Mouse (Mus musculus): ENCODE results near the gene Abcc3.

Abcc3 gene

GRCm38 (mm10) chr11:94392672-94393109, at the start of gene Abcc3:
Gene Abcc3, minus strand, starts transcription at chr11:94392997.
- DNase-seq (ENCODE audit: low spot score): peak; percentile 27

GRCm38 (mm10) chr11:94441752-94442151, 49.0 kb upstream of the Abcc3 start:
- no peak for DNase-seq (ENCODE audit: low spot score)

GRCm38 (mm10) chr11:94441122-94441521, 48.3 kb upstream of the Abcc3 start:
- DNase-seq (ENCODE audit: low spot score): peak; percentile 46

GRCm38 (mm10) chr11:94440421-94440820, 47.6 kb upstream of the Abcc3 start:
- DNase-seq (ENCODE audit: low spot score): no peak

GRCm38 (mm10) chr11:94429011-94429651, 36.3 kb upstream of the Abcc3 start:
- DNase-seq (ENCODE audit: low spot score): peak; percentile 68

- DNase-seq (ENCODE audit: low spot score): peak; percentile 40
Measured at GRCm38 (mm10) chr11:94428091-94428835, 35.5 kb upstream of the Abcc3 start.

GRCm38 (mm10) chr11:94425656-94426055, 32.9 kb upstream of the Abcc3 start:
- no peak for DNase-seq (ENCODE audit: low spot score)

- DNase-seq (ENCODE audit: low spot score): no peak
Measured at GRCm38 (mm10) chr11:94425215-94425614, 32.4 kb upstream of the Abcc3 start.

- DNase-seq (ENCODE audit: low spot score): no peak
Measured at GRCm38 (mm10) chr11:94424380-94424779, 31.6 kb upstream of the Abcc3 start.

GRCm38 (mm10) chr11:94423855-94424254, 31.1 kb upstream of the Abcc3 start:
- DNase-seq (ENCODE audit: low spot score): no peak

GRCm38 (mm10) chr11:94420991-94421390, 28.2 kb upstream of the Abcc3 start:
- no peak for DNase-seq (ENCODE audit: low spot score)

- DNase-seq (ENCODE audit: low spot score): peak; percentile 55
Measured at GRCm38 (mm10) chr11:94420325-94420724, 27.5 kb upstream of the Abcc3 start.

- DNase-seq (ENCODE audit: low spot score): no peak
Measured at GRCm38 (mm10) chr11:94419004-94419727, 26.4 kb upstream of the Abcc3 start.

GRCm38 (mm10) chr11:94414042-94414441, 21.2 kb upstream of the Abcc3 start:
- no peak for DNase-seq (ENCODE audit: low spot score)

GRCm38 (mm10) chr11:94413516-94413915, 20.7 kb upstream of the Abcc3 start:
- no peak for DNase-seq (ENCODE audit: low spot score)

GRCm38 (mm10) chr11:94412998-94413469, 20.2 kb upstream of the Abcc3 start:
- DNase-seq (ENCODE audit: low spot score): no peak

- no peak for DNase-seq (ENCODE audit: low spot score)
Measured at GRCm38 (mm10) chr11:94412562-94412961, 19.8 kb upstream of the Abcc3 start.

- peak; percentile 74 for DNase-seq (ENCODE audit: low spot score)
Measured at GRCm38 (mm10) chr11:94407803-94408321, 15.1 kb upstream of the Abcc3 start.

- DNase-seq (ENCODE audit: low spot score): no peak
Measured at GRCm38 (mm10) chr11:94405348-94405747, 12.6 kb upstream of the Abcc3 start.

GRCm38 (mm10) chr11:94404641-94405260, 12.0 kb upstream of the Abcc3 start:
- DNase-seq (ENCODE audit: low spot score): peak; percentile 81

GRCm38 (mm10) chr11:94404178-94404577, 11.4 kb upstream of the Abcc3 start:
- no peak for DNase-seq (ENCODE audit: low spot score)

- no peak for DNase-seq (ENCODE audit: low spot score)
Measured at GRCm38 (mm10) chr11:94403757-94404156, 11.0 kb upstream of the Abcc3 start.
